Mouse (Mus musculus): ENCODE data around the gene Gm2174. TPM values are rescaled to one million over a fixed set of nuclear protein-coding genes. Genes with fewer than 3 reads are reported as not detected.

Gm2174 gene
- polyA plus RNA-seq, 2 experiments = 2.5 TPM; not detected in 1

DNA sequence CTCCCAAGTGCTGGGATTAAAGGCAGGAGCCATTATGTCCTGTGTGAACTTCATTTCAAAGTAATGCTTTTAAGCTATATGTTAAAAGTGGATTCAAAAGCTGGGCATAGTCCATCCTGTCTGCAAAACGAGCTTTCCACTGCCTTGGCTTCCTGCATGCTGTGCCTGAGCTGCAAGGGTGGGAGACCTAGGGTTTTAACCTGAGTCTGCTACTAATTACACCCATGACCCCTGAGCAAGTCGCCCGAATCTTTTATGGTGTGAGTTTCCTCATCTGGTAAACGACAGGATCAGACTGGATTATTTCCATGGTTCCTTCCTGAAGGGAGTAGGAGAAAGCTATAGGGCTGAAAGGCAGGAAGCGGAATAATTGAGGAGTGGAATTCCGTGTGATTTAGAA lies 20.7 kb downstream of the Gm2174 start:
- TF ChIP-seq POLR2A (IDR thresholded peaks at IDR 0.05; ENCODE audit: borderline replicate concordance, extremely low read depth, insufficient read depth, insufficient read length) = no peak
- no peaks in the 10 kb centered on the region for H3K36me3 ChIP-seq (ENCODE audit: control insufficient read depth, insufficient read depth, low read length)
- no peak overlapping the region for H3K4me2 ChIP-seq (replicated peaks; ENCODE audit: low read depth, low read length, severe bottlenecking)
- H3K4me1 ChIP-seq (ENCODE audit: control insufficient read depth, insufficient read depth, low read length) = no peaks in the 10 kb centered on the region
- H3K27ac ChIP-seq (replicated peaks; ENCODE audit: low read depth, low read length) = 0 out of 2 replicates have a peak overlapping the region, but pooled peaks have one; percentile 38
- no peak overlapping the region for H3K9ac ChIP-seq (ENCODE audit: low read depth, low read length, severe bottlenecking)
- H3K27me3 ChIP-seq (ENCODE audit: control insufficient read depth, insufficient read depth, low read length) = no peaks in the 10 kb centered on the region
- 32% methylated on average over 6 of the region's 6 CpGs for WGBS
- H3K4me3 ChIP-seq (replicated peaks; ENCODE audit: low read length) = no peak overlapping the region
- DNase-seq (ENCODE audit: low spot score) (peak; percentile 23), ATAC-seq (ENCODE audit: low FRiP score, low read depth) (no peak)
- no peaks in the 10 kb centered on the region for H3K9me3 ChIP-seq (ENCODE audit: control insufficient read depth, low read length)

DNA sequence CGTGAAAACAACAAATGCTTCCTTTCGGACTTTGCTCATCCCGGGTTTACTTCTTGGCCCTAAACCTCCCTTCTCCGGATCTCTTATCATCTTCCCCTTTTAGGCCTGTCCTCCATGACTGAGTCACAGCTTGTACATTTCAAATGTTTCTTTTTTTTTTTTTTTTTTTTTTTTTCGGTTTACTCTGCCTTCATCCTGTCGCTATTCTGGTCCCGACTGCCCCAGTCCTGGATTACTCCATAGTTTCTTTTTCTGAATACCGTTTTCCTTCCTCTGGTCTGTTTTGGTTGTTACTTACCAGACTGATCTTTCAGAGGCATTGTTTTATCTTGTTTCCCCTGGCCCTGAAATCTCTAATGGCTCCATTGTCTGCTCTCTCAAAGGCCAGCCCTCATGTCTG lies 26.3 kb downstream of the Gm2174 start:
- Histone ChIP-seq H3K27me3 (ENCODE audit: control insufficient read depth, insufficient read depth, low read length) (no peaks in the 10 kb centered on the region), H3K27ac (replicated peaks; ENCODE audit: low read depth, low read length) (no peak overlapping the region), H3K4me2 (replicated peaks; ENCODE audit: low read depth, low read length, severe bottlenecking) (no peak overlapping the region), H3K9ac (ENCODE audit: low read depth, low read length, severe bottlenecking) (no peak overlapping the region), H3K36me3 (ENCODE audit: control insufficient read depth, insufficient read depth, low read length) (no peaks in the 10 kb centered on the region), H3K4me1 (ENCODE audit: control insufficient read depth, insufficient read depth, low read length) (no peaks in the 10 kb centered on the region), H3K4me3 (replicated peaks; ENCODE audit: low read length) (no peak overlapping the region), H3K9me3 (ENCODE audit: control insufficient read depth, low read length) (no peaks in the 10 kb centered on the region)
- WGBS = 80% methylated on average over 8 of the region's 8 CpGs
- ATAC-seq (ENCODE audit: low FRiP score, low read depth) = no peak
- TF ChIP-seq POLR2A (IDR thresholded peaks at IDR 0.05; ENCODE audit: borderline replicate concordance, extremely low read depth, insufficient read depth, insufficient read length) = no peak
- no peak for DNase-seq (ENCODE audit: low spot score)

DNA sequence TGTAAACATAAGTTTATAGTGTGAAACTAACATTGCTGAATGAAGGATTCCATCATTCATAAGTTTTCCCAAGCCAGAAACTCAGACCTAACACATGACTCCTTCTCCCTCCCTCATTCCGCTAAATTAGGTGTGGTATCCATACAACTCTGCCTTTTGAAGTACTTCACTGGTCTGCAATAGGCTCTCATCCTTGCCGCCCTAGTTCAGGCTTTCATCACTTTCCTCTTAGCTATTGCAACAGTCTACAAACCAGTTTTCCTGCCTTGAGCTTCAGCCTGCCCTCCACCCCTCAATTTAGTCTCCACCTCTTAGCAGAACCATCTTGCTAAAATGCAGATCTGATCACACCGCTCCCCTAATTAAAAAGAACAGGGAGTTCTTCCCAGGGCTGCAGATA lies 29.8 kb downstream of the Gm2174 start:
- Histone ChIP-seq H3K4me3 (replicated peaks; ENCODE audit: low read length) (no peak overlapping the region), H3K4me1 (ENCODE audit: control insufficient read depth, insufficient read depth, low read length) (no peaks in the 10 kb centered on the region), H3K27me3 (ENCODE audit: control insufficient read depth, insufficient read depth, low read length) (no peaks in the 10 kb centered on the region), H3K9ac (ENCODE audit: low read depth, low read length, severe bottlenecking) (no peak overlapping the region), H3K4me2 (replicated peaks; ENCODE audit: low read depth, low read length, severe bottlenecking) (no peak overlapping the region), H3K36me3 (ENCODE audit: control insufficient read depth, insufficient read depth, low read length) (no peaks in the 10 kb centered on the region), H3K27ac (replicated peaks; ENCODE audit: low read depth, low read length) (no peak overlapping the region), H3K9me3 (ENCODE audit: control insufficient read depth, low read length) (no peaks in the 10 kb centered on the region)
- no peak for DNase-seq (ENCODE audit: low spot score)
- WGBS = 79% methylated on average over 3 of the region's 3 CpGs
- TF ChIP-seq POLR2A (IDR thresholded peaks at IDR 0.05; ENCODE audit: borderline replicate concordance, extremely low read depth, insufficient read depth, insufficient read length) = no peak
- ATAC-seq (ENCODE audit: low FRiP score, low read depth) = no peak

DNA sequence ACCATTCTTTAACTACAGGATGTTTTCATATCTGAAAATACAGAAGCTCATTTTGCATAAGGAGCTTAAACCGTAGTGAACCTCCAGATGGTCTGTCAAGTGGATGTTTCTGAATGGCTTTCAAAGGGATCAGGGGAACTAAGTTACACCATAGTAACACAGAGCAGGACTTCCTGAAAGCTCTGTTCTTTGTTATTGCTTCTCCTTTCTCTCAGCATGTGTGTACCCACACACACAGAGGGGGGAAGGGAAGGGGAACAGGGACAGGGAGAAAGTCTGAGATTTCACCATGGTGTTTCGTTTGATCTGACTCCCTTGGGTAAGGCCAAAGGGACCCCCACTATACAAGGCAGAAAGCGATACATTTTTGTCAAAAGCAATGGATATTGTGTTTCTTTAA lies 34.1 kb downstream of the Gm2174 start:
- H3K4me2 ChIP-seq (replicated peaks; ENCODE audit: low read depth, low read length, severe bottlenecking) = no peak overlapping the region
- no peaks in the 10 kb centered on the region; the same call in 1 of the 2 replicates for H3K36me3 ChIP-seq (ENCODE audit: control insufficient read depth, insufficient read depth, low read length)
- ATAC-seq (ENCODE audit: low FRiP score, low read depth) = no peak
- no peaks in the 10 kb centered on the region for H3K27me3 ChIP-seq (ENCODE audit: control insufficient read depth, insufficient read depth, low read length)
- H3K9ac ChIP-seq (ENCODE audit: low read depth, low read length, severe bottlenecking) = no peak overlapping the region
- no peak for TF ChIP-seq POLR2A (IDR thresholded peaks at IDR 0.05; ENCODE audit: borderline replicate concordance, extremely low read depth, insufficient read depth, insufficient read length)
- DNase-seq (ENCODE audit: low spot score) = no peak
- no peak overlapping the region for H3K4me3 ChIP-seq (replicated peaks; ENCODE audit: low read length)
- 68% methylated on average over 3 of the region's 3 CpGs for WGBS
- H3K27ac ChIP-seq (replicated peaks; ENCODE audit: low read depth, low read length) = no peak overlapping the region
- H3K9me3 ChIP-seq (ENCODE audit: control insufficient read depth, low read length) = no peaks in the 10 kb centered on the region
- H3K4me1 ChIP-seq (ENCODE audit: control insufficient read depth, insufficient read depth, low read length) = no peaks in the 10 kb centered on the region

DNA sequence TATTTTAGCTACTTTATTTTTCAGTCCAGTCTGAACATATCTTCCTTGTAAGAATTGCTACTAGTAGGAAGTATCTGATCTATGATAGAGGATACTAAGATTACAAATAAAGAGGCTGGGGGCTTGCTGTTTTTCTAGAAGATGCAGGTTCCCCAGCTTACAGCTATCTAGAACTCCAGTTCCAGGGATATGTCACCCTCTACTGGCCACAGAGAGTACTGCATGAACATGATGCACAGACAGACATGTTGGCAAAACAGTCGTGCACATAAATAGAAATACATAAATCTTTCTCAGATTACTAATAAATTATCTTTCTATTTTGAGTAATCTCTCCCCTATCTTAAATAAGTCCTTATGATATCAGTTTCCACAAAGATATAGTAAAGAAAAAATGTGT lies 42.0 kb downstream of the Gm2174 start:
- WGBS = 13% methylated on average over 1 of the region's 1 CpGs
- ATAC-seq (ENCODE audit: low FRiP score, low read depth) = no peak
- H3K4me1 ChIP-seq (ENCODE audit: control insufficient read depth, insufficient read depth, low read length) = no peaks in the 10 kb centered on the region
- H3K9ac ChIP-seq (ENCODE audit: low read depth, low read length, severe bottlenecking) = no peak overlapping the region
- no peak for TF ChIP-seq POLR2A (IDR thresholded peaks at IDR 0.05; ENCODE audit: borderline replicate concordance, extremely low read depth, insufficient read depth, insufficient read length)
- no peaks in the 10 kb centered on the region for H3K36me3 ChIP-seq (ENCODE audit: control insufficient read depth, insufficient read depth, low read length)
- no peak overlapping the region for H3K4me2 ChIP-seq (replicated peaks; ENCODE audit: low read depth, low read length, severe bottlenecking)
- no peaks in the 10 kb centered on the region for H3K27me3 ChIP-seq (ENCODE audit: control insufficient read depth, insufficient read depth, low read length)
- no peak overlapping the region for H3K4me3 ChIP-seq (replicated peaks; ENCODE audit: low read length)
- H3K27ac ChIP-seq (replicated peaks; ENCODE audit: low read depth, low read length) = no peak overlapping the region
- peak; percentile 59 for DNase-seq (ENCODE audit: low spot score)
- H3K9me3 ChIP-seq (ENCODE audit: control insufficient read depth, low read length) = no peaks in the 10 kb centered on the region

DNA sequence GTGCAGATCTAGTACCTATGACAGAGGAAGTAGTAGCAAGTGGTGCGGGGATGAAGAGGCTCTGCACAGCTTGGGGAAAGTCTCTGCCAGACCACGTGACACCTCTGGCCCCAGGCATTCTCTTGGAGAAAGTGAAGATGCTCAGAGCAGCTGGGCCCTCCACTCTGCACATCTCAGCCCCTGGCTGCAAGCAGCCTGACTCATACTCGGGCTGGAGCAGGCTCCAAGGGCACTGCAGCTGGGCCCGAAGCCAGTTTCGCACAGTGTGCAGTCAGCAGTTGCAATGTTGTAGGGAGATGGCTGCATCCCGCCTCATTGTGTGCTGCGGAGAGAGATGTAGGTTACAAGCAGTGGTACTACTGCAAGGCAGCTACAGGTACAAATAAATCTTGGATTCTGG lies 49.5 kb downstream of the Gm2174 start:
- H3K27me3 ChIP-seq (ENCODE audit: control insufficient read depth, insufficient read depth, low read length) = no peaks in the 10 kb centered on the region
- ATAC-seq (ENCODE audit: low FRiP score, low read depth) (no peak), DNase-seq (ENCODE audit: low spot score) (no peak)
- H3K27ac ChIP-seq (replicated peaks; ENCODE audit: low read depth, low read length) = no peak overlapping the region
- no peaks in the 10 kb centered on the region for H3K4me1 ChIP-seq (ENCODE audit: control insufficient read depth, insufficient read depth, low read length)
- no peak overlapping the region for H3K4me2 ChIP-seq (replicated peaks; ENCODE audit: low read depth, low read length, severe bottlenecking)
- no peak overlapping the region for H3K4me3 ChIP-seq (replicated peaks; ENCODE audit: low read length)
- WGBS = 76% methylated on average over 7 of the region's 7 CpGs
- no peaks in the 10 kb centered on the region for H3K9me3 ChIP-seq (ENCODE audit: control insufficient read depth, low read length)
- TF ChIP-seq POLR2A (IDR thresholded peaks at IDR 0.05; ENCODE audit: borderline replicate concordance, extremely low read depth, insufficient read depth, insufficient read length) = no peak
- H3K36me3 ChIP-seq (ENCODE audit: control insufficient read depth, insufficient read depth, low read length) = no peaks in the 10 kb centered on the region; the same call in none of the 2 replicates
- no peak overlapping the region for H3K9ac ChIP-seq (ENCODE audit: low read depth, low read length, severe bottlenecking)

Other genes starting within 250 kb of the Gm2174 start
- not detected in 2 replicates for gene Gm773, start 235.1 kb upstream of the Gm2174 start, polyA plus RNA-seq (2012; rRNA removed)
- gene Gm773, start 235.1 kb upstream of the Gm2174 start, polyA plus RNA-seq (2014; fragmentation: Nextera tagmentation; extraction: Ambion mirVana) = not detected in 2 replicates
- gene Zfp449, start 101.6 kb upstream of the Gm2174 start, polyA plus RNA-seq (2012; rRNA removed) = 6.1 and 6.2 TPM in 2 replicates
- gene Zfp449, start 101.6 kb upstream of the Gm2174 start, polyA plus RNA-seq (2014; fragmentation: Nextera tagmentation; extraction: Ambion mirVana) = 9.9 and 10.4 TPM in 2 replicates
- 4.0 and 4.5 TPM in 2 replicates for gene Smim10l2a, start 73.4 kb upstream of the Gm2174 start, polyA plus RNA-seq (2012; rRNA removed)
- 3.8 and 5.7 TPM in 2 replicates for gene Smim10l2a, start 73.4 kb upstream of the Gm2174 start, polyA plus RNA-seq (2014; fragmentation: Nextera tagmentation; extraction: Ambion mirVana)
- 88.7 and 104 TPM in 2 replicates for gene Ints6l, start 6.9 kb downstream of the Gm2174 start, polyA plus RNA-seq (2012; rRNA removed)
- 27.9 and 32.5 TPM in 2 replicates for gene Ints6l, start 6.9 kb downstream of the Gm2174 start, polyA plus RNA-seq (2014; fragmentation: Nextera tagmentation; extraction: Ambion mirVana)
- gene Gm10477, start 76.8 kb downstream of the Gm2174 start, polyA plus RNA-seq (2012; rRNA removed) = not detected in 2 replicates
- not detected in 2 replicates for gene Gm10477, start 76.8 kb downstream of the Gm2174 start, polyA plus RNA-seq (2014; fragmentation: Nextera tagmentation; extraction: Ambion mirVana)
- gene Gm648, start 101.6 kb downstream of the Gm2174 start, polyA plus RNA-seq (2012; rRNA removed) = 0.14 TPM in 1 of 2 replicates, not detected in the other
- not detected in 2 replicates for gene Gm648, start 101.6 kb downstream of the Gm2174 start, polyA plus RNA-seq (2014; fragmentation: Nextera tagmentation; extraction: Ambion mirVana)
- gene Mmgt1, start 150.1 kb downstream of the Gm2174 start, polyA plus RNA-seq (2012; rRNA removed) = 17.6 and 17.9 TPM in 2 replicates
- 21.1 and 24.1 TPM in 2 replicates for gene Mmgt1, start 150.1 kb downstream of the Gm2174 start, polyA plus RNA-seq (2014; fragmentation: Nextera tagmentation; extraction: Ambion mirVana)
- 16.1 and 17.0 TPM in 2 replicates for gene Slc9a6, start 161.8 kb downstream of the Gm2174 start, polyA plus RNA-seq (2012; rRNA removed)
- gene Slc9a6, start 161.8 kb downstream of the Gm2174 start, polyA plus RNA-seq (2014; fragmentation: Nextera tagmentation; extraction: Ambion mirVana) = 11.8 and 13.1 TPM in 2 replicates